Mouse (Mus musculus): ENCODE measurements around the gene Kctd4.
A peak's percentile ranks its signal among the peaks of the same experiment; 100 is the strongest.

The Kctd4 gene

DNA sequence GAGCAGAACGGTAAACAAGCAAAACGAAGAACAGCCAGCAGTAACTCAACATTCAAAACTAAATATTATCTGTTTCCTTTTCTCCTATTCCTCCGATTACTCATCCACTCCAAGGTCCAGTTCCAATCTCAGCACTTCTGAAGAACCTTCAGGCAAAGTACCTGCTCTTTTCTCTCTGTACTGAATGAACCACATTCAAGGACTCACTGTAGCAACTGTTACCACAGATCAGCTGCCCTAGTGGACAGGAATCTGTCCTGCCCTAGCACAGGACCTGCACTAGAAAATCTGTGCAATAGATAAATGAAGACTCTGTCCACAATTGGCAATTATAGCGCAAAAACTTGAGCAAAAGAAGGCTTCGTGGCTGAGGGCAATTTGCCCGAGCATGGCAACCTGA lies 36.1 kb downstream of the Kctd4 start:
- no peak for DNase-seq (ENCODE audit: low spot score)

DNA sequence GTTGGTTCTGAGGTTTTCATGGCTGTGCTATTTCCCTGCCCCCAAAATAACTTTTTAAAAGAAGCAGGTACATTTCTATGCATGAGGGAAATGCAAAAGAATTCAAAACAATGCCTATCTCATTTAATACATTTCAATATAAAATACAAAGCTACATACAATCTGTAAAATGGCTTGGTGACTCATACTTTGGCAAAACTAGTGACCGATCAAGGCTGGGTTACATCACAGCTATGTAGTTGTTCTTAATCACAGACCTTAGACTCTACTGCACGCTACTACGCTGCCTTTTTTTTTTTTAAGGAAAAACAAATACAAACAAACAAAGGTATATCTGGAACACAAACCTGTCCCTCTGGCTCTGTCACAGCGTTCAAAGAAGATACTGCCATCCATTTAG lies 37.6 kb downstream of the Kctd4 start:
- DNase-seq (ENCODE audit: low spot score), result no peak

DNA sequence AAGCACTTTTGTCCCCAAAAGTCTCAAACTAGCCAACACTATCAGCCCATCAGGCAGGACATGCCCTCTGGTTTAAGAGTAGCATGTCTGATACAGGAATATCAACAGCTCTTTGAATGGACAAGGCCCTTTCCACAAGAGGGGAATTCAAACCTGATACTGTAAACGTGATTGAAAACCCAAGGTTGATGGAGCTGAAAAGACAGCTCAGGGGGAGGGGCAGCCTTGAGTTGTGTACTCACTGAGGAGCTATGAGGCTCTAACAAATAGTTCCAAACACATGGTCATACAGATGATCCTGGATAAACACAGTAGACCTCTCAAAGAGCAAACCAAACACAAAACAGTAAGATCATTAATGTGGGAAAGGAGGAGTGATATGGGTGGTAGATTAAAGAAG lies 43.3 kb downstream of the Kctd4 start:
- DNase-seq (ENCODE audit: low spot score), result no peak

- no peak for DNase-seq (ENCODE audit: low spot score)
These were observed 47.0 kb downstream of the Kctd4 start for GRCm38 (mm10) chr14:76001781-76002180.

GRCm38 (mm10) chr14:76005011-76005410 lies 50.2 kb downstream of the Kctd4 start:
- no peak for DNase-seq (ENCODE audit: low spot score)

GRCm38 (mm10) chr14:76008174-76008573 lies 53.4 kb downstream of the Kctd4 start:
- no peak for DNase-seq (ENCODE audit: low spot score)

GRCm38 (mm10) chr14:76009185-76009584 lies 54.4 kb downstream of the Kctd4 start:
- DNase-seq (ENCODE audit: low spot score), result no peak

GRCm38 (mm10) chr14:76010102-76011061 lies 55.6 kb downstream of the Kctd4 start, which contains the start of gene Gtf2f2:
Gtf2f2 (minus strand) TSS chr14:76010865.
- peak; percentile 95 for DNase-seq (ENCODE audit: low spot score)

DNA sequence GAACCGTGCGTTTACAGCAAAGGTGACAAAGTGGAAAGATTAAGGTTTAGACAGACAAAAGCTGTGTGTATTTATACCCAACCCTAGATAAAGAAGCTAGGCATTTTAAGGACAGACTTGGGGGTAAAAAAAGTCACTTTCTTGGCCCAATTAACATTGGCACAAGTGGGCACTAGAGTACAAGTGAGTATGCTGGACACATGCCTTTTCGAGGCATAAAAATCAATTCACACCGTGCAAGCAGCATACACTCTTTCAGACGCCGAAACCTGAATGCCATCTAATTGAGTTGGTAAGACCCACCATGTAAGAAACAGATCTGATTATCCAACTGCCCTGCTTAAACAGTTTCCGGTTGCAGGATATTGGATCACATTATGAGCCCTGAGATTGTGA lies 56.3 kb downstream of the Kctd4 start:
- DNase-seq (ENCODE audit: low spot score), result no peak

GRCm38 (mm10) chr14:76014331-76014730 lies 59.5 kb downstream of the Kctd4 start:
- no peak for DNase-seq (ENCODE audit: low spot score)
